Mouse (Mus musculus): ENCODE measurements around the gene Tfpi2.

DNA sequence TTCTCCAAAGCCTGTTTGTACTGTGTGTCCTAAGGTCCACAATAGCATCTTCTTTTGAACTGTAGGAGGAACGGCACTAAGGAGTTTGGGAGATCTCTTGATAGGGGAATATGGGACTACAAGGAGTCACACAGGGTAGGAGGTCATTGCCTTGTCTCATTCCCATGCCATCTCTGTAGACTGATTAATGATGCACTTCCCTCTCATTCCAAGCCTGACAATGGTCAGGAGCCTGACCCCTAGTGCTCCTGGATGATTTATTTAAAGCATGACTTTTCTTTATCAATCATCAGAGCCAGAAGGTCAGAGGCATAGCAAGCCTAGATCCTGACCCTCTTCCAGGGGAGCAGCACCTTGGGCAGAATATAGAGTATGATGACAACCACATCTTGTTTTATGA is 33.9 kb upstream of the Tfpi2 start:
- no peak for TF ChIP-seq CTCF (conservative IDR thresholded peaks at IDR 0.05; ENCODE audit: low read length)
- no peak for TF ChIP-seq POU5F1 (IDR thresholded peaks at IDR 0.05; ENCODE audit: borderline replicate concordance, low read length)
- no peak for TF ChIP-seq NANOG (IDR thresholded peaks at IDR 0.05; ENCODE audit: borderline replicate concordance, low read length)

All from E14TG2a.4 (cell line).